Mouse (Mus musculus) brain, embryonic 14.5 days (tissue): Measurements from ENCODE around the gene Odf2l.

Source experiments
- CTCF ChIP-seq: fragments of 200-500 bp; IDR thresholded peaks from 2 replicates; pipeline ENCODE4 v1.5.1; 2012; ENCODE audit warnings: inconsistent platforms, mild to moderate bottlenecking, moderate library complexity, borderline replicate concordance; ENCODE audit not compliant: insufficient read depth, insufficient read length; ENCODE audit errors: extremely low read depth
- POLR2A ChIP-seq: fragments of 200-500 bp; IDR thresholded peaks from 2 replicates; pipeline ENCODE4 v1.6.1; 2012; ENCODE audit warnings: mild to moderate bottlenecking, inconsistent platforms, borderline replicate concordance; ENCODE audit not compliant: poor library complexity, insufficient read depth, insufficient read length, severe bottlenecking; ENCODE audit errors: extremely low read depth

DNA sequence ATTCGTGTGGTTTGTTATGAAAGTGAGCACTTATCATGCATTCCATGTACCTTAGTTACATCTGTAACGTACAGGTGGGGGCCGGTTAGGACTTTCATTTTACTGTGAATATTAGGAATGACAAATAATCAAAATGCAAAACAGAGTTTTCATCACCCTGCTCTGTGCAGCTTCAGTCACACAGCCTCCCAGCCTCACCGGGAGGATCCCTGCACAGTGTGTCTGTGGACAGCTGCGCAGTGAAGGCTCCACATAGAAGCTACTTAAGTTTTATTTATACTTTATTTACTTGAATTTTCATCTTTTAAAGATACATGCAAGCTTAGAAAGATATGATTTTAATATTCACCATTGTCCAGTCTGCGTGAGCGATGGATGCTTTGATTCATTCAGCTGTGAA is 32.7 kb downstream of the Odf2l start:
- no peak for TF ChIP-seq CTCF
- TF ChIP-seq POLR2A = no peak
